Mouse (Mus musculus) natural killer cell, adult 2 months (primary cell): Measurements from ENCODE around the gene Rgcc.

Experiments
- DNase-seq, 2 experiments: peaks; one replicate each; pipeline ENCODE4 v3.0.0; 2022; ENCODE audit warnings: low spot score in 2 of 2

The Rgcc gene

GRCm38 (mm10) chr14:79300641-79301350 is 649 bp downstream of the Rgcc start:
- peak in 1 of 2 experiments; percentile 27 for DNase-seq

DNA sequence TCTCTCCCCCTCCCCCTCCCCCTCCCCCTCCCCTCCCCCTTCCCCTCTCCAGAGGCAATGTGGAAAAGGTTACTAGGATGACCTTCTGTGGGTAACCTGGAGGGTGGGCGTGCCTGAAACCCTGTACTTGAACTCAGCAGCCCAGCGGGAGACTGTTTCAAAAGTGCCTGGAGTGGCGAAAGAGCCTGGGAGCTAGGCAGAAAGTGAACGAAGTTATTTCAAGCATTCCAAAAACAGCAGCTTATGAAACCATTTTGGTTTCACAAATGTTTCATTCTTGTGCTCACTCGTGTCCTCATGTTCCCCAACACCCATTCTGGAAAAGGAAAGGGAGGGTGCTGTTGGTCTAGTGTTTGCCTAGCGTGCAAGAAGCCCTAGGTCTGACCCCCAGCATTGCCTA is 1.6 kb downstream of the Rgcc start:
- no peak for DNase-seq

GRCm38 (mm10) chr14:79299230-79299629 is 2.2 kb downstream of the Rgcc start:
- DNase-seq = no peak

GRCm38 (mm10) chr14:79298314-79298992 is 3.0 kb downstream of the Rgcc start:
- no peak for DNase-seq

GRCm38 (mm10) chr14:79296836-79297235 is 4.6 kb downstream of the Rgcc start:
- no peak for DNase-seq

- no peak for DNase-seq
These were observed 5.2 kb downstream of the Rgcc start for GRCm38 (mm10) chr14:79296201-79296600.

GRCm38 (mm10) chr14:79295579-79295978 is 5.9 kb downstream of the Rgcc start:
- no peak for DNase-seq

GRCm38 (mm10) chr14:79294950-79295349 is 6.5 kb downstream of the Rgcc start:
- DNase-seq = no peak

- no peak for DNase-seq
These were observed 7.2 kb downstream of the Rgcc start for GRCm38 (mm10) chr14:79294051-79294814.

- DNase-seq = peak; percentile 76 to 81
These were observed 8.2 kb downstream of the Rgcc start for GRCm38 (mm10) chr14:79293119-79293780.

DNA sequence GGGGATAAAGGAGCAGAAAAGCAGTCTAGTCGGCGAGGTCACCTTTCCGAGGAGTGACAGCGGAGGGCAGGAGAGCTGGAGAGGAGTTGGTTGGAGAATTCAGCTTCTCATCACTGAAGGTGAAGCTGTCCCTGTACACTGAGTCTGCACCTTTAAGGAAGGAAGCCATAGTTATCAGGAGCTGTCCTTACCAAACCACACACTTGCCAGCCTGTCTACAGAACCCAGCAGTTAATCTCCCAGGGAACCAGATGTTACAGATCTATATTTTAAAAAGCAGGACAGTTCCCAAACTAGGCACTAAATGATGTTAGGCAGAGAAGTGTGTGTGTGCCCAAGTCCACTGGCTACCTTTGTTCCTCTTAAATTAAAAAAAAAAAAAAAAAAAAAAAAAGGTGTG is 9.8 kb downstream of the Rgcc start:
- DNase-seq = no peak

- no peak for DNase-seq
These were observed 10.6 kb downstream of the Rgcc start for GRCm38 (mm10) chr14:79290683-79291425.

GRCm38 (mm10) chr14:79289909-79290308 is 11.5 kb downstream of the Rgcc start:
- DNase-seq = no peak

- DNase-seq = peak; percentile 54 to 69
These were observed 13.2 kb downstream of the Rgcc start for GRCm38 (mm10) chr14:79288280-79288679.

- no peak for DNase-seq
These were observed 14.1 kb downstream of the Rgcc start for GRCm38 (mm10) chr14:79287251-79287863.

GRCm38 (mm10) chr14:79285549-79285948 is 15.9 kb downstream of the Rgcc start:
- DNase-seq = no peak

GRCm38 (mm10) chr14:79284616-79285015 is 16.8 kb downstream of the Rgcc start:
- no peak for DNase-seq

DNA sequence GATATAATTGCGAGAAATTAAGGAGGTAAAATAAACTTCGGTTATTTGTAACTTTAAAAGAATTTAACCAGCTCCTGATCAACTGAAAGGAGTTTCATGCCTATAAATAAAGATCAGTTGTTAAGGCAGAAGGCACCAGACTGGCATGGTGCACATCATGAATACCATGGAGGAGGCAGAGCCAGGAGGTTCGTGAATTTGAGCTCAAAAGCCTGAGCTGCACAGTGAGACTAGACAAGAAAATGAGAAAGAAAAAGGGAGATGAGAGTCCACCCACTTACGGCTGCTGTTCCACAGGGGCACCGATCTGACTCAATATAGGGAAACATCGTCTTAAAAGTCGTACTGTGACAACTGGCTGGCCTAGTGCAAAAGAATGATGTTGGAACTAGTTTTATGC is 17.5 kb downstream of the Rgcc start:
- no peak for DNase-seq

GRCm38 (mm10) chr14:79281894-79282553 is 19.4 kb downstream of the Rgcc start:
- no peak for DNase-seq

DNA sequence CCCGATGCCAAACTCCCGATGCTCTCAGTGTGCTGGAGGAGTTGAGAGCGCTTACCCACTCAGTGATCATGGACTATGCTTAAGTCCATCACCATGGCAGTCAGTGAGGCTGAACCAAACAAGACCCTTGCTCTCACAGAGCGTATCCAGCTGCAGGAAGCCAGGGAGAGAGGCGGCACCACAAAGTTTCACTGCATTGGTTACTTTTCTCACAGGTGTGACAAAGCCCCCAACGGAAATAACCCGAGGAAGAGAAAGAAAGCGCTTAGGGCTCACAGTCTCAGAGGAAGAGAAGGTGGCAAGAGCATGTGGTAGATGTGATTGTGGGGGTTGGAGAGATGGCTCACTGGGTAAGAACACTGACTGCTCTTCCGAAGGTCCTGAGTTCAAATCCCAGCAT is 21.0 kb downstream of the Rgcc start:
- no peak for DNase-seq
